Mouse (Mus musculus) forebrain, postnatal 0 days (tissue): ENCODE measurements around the gene Fbn1. TPM values are rescaled to one million over a fixed set of nuclear protein-coding genes. Genes with fewer than 3 reads are reported as not detected.

ENCODE experiments used
- ATAC-seq: fragments of 200-750 bp; cut with Nextera tagmentation; 2 replicates; pipeline ENCODE4 v1.8.0; 2017; ENCODE audit warnings: mild to moderate bottlenecking, moderate library complexity
- DNase-seq: peaks from one replicate; pipeline ENCODE4 v3.0.0-alpha.2; 2015
- H3K27ac ChIP-seq: fragments of 300-500 bp; sonication (generic); 2 replicates; pipeline ENCODE4 v1.5.1; 2014; ENCODE audit warnings: low read depth, mild to moderate bottlenecking, antibody characterized with exemption, low read length, moderate library complexity, mixed read lengths
- H3K27me3 ChIP-seq: fragments of 300-500 bp; sonication (generic); 2 replicates; pipeline ENCODE4 v1.6.1; 2014; ENCODE audit warnings: mild to moderate bottlenecking, low read length, mixed read lengths; ENCODE audit not compliant: insufficient read depth
- H3K36me3 ChIP-seq: fragments of 300-500 bp; sonication (generic); 2 replicates; pipeline ENCODE4 v1.6.1; 2014; ENCODE audit warnings: mild to moderate bottlenecking, moderate library complexity; ENCODE audit not compliant: insufficient read depth
- H3K4me1 ChIP-seq: fragments of 300-500 bp; sonication (generic); 2 replicates; pipeline ENCODE4 v1.6.1; 2014; ENCODE audit warnings: antibody characterized with exemption; ENCODE audit not compliant: insufficient read depth
- H3K4me2 ChIP-seq: fragments of 300-500 bp; sonication (generic); 2 replicates; pipeline ENCODE4 v1.6.1; 2014; ENCODE audit warnings: low read depth, mild to moderate bottlenecking, moderate library complexity
- H3K4me3 ChIP-seq: fragments of 300-500 bp; sonication (generic); 2 replicates; pipeline ENCODE4 v1.5.1; 2014; ENCODE audit warnings: low read depth, low read length, mixed read lengths
- H3K9ac ChIP-seq: fragments of 300-500 bp; sonication (generic); 2 replicates; pipeline ENCODE4 v1.6.1; 2014; ENCODE audit warnings: mild to moderate bottlenecking
- H3K9me3 ChIP-seq: fragments of 300-500 bp; sonication (generic); 2 replicates; pipeline ENCODE4 v1.6.1; 2016; ENCODE audit warnings: low read length
- CTCF ChIP-seq: sonication (generic); IDR thresholded peaks from 2 replicates; pipeline ENCODE4 v1.5.1; 2016; ENCODE audit warnings: antibody characterized with exemption, control low read depth, low read depth
- WGBS: fragments of 180-500 bp; shearing (Covaris S2); extraction: QIAGEN DNeasy Blood & Tissue Kit; methylation state at CpG from one replicate; pipeline ENCODE4 v1.1.7; 2014; 5-methylcytosine and 5-hydroxymethylcytosine counted together
- polyA plus RNA-seq: library from polyadenylated mRNA; unstranded; fragments of >200 nt; fragmentation: Nextera tagmentation; extraction: Ambion mirVana; gene quantifications from 2 replicates; pipeline ENCODE4 v1.2.1, GENCODE M21; 2015
- total RNA-seq: library from RNA; depleted of rRNA; stranded (reverse); fragments of >200 nt; gene quantifications from 2 replicates; pipeline ENCODE4 v1.2.3, GENCODE M21; 2014

Fbn1 gene
- total and polyA plus RNA-seq, 2 experiments from 2014 or later: 1.7 to 16.7 TPM

GRCm38 (mm10) chr2:125349144-125349543 is 158.6 kb downstream of the Fbn1 start:
- DNase-seq: no peak
- no peak for ATAC-seq
- Histone ChIP-seq H3K4me1 (no peaks in the 10 kb centered on the region), H3K27me3 (no peaks in the 10 kb centered on the region), H3K36me3 (peaks cover 27% of the 10 kb centered on the region; the same call in 1 of the 2 replicates), H3K9ac (no peak overlapping the region), H3K9me3 (no peaks in the 10 kb centered on the region), H3K4me3 (no peak overlapping the region), H3K27ac (no peak overlapping the region), H3K4me2 (no peak overlapping the region)
- TF ChIP-seq CTCF: no peak
- WGBS: 94% methylated on average over 5 of the region's 5 CpGs

DNA sequence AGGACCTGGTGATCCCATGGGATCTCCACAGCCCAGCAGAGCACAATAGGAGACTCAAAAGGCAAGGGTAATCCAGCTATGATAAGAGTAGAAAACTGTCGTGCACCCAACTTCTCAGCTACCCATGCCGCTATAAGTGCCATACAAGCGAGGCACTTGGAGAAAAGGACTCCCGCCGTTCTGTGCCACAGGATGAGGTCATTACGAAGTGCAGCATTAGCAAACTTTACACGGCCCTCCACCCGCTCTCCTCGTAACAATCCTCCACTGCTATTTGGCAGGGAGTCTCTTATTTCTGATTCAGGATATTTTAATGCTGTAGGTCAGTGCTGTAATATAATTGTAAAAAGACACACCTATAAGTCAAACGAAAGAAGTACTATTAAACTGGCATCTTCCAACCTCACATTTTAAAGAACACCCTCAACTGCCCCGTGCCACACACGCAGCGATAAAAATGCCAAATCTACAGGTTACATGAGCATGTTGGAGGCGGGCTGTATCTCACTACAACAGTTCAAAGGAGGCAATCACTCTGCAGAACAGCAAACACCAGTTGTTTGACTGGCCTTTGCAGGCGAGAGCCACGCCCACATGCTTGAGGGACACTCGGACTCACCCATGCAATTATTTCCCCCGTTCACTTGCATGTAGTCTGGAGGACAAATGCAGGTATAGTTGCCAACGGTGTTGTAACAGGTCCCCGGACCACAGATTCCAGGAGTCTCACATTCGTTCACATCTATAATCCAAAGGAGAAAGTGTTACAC is 165.4 kb downstream of the Fbn1 start:
- DNase-seq (no peak), ATAC-seq (no peak)
- 89% methylated on average over 21 of the region's 21 CpGs for WGBS
- no peaks in the 10 kb centered on the region for H3K27me3 ChIP-seq
- no peaks in the 10 kb centered on the region for H3K4me1 ChIP-seq
- no peaks in the 10 kb centered on the region for H3K9me3 ChIP-seq
- TF ChIP-seq CTCF: no peak
- no peak overlapping the region for H3K9ac ChIP-seq
- H3K36me3 ChIP-seq: peaks cover 56% of the 10 kb centered on the region
- no peak overlapping the region for H3K4me3 ChIP-seq
- H3K27ac ChIP-seq: no peak overlapping the region
- H3K4me2 ChIP-seq: no peak overlapping the region

DNA sequence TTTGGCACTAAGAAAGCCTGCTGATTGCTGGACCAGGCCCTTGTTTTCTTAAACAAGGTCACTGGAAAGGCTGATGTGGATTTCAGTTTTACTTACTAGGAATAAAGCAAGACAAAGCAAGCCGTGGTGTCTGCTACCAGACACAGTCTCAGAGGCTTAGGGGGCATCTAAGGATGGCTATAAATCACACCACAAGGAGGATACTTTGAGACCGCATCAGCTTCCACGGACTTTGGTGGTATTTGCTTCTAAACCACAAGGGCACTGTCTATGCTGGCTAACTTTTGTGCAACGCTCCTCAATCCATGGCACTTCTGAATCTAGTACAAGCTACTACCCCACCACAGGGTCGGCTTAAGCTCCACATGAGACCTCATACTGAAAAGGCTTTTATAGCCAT is 167.4 kb downstream of the Fbn1 start:
- Histone ChIP-seq H3K9ac (no peak overlapping the region), H3K36me3 (peaks cover 58% of the 10 kb centered on the region), H3K4me1 (no peaks in the 10 kb centered on the region), H3K4me2 (no peak overlapping the region), H3K4me3 (no peak overlapping the region), H3K27ac (no peak overlapping the region), H3K9me3 (no peaks in the 10 kb centered on the region), H3K27me3 (no peaks in the 10 kb centered on the region)
- WGBS: 94% methylated on average over 5 of the region's 5 CpGs
- no peak for ATAC-seq
- DNase-seq: no peak
- no peak for TF ChIP-seq CTCF

- WGBS: 82% methylated on average over 3 of the region's 3 CpGs
- no peak for ATAC-seq
- Histone ChIP-seq H3K27ac (no peak overlapping the region), H3K4me3 (no peak overlapping the region), H3K27me3 (no peaks in the 10 kb centered on the region), H3K9me3 (no peaks in the 10 kb centered on the region), H3K4me2 (no peak overlapping the region), H3K9ac (no peak overlapping the region), H3K4me1 (no peaks in the 10 kb centered on the region), H3K36me3 (peaks cover 37% of the 10 kb centered on the region)
- no peak for DNase-seq
- no peak for TF ChIP-seq CTCF
These were observed 170.6 kb downstream of the Fbn1 start for GRCm38 (mm10) chr2:125337239-125337638.

- Histone ChIP-seq H3K9me3 (no peaks in the 10 kb centered on the region), H3K4me2 (no peak overlapping the region), H3K36me3 (peaks cover 25% of the 10 kb centered on the region), H3K27me3 (no peaks in the 10 kb centered on the region), H3K9ac (no peak overlapping the region), H3K27ac (no peak overlapping the region), H3K4me3 (no peak overlapping the region), H3K4me1 (no peaks in the 10 kb centered on the region)
- DNase-seq: no peak
- TF ChIP-seq CTCF: no peak
- 96% methylated on average over 11 of the region's 11 CpGs for WGBS
- ATAC-seq: no peak
These were observed 172.6 kb downstream of the Fbn1 start for GRCm38 (mm10) chr2:125335206-125335605.

GRCm38 (mm10) chr2:125334163-125334562 is 173.6 kb downstream of the Fbn1 start:
- DNase-seq (peak; percentile 29), ATAC-seq (no peak)
- no peaks in the 10 kb centered on the region for H3K27me3 ChIP-seq

GRCm38 (mm10) chr2:125331581-125331980 is 176.2 kb downstream of the Fbn1 start:
- Histone ChIP-seq H3K27me3 (no peaks in the 10 kb centered on the region), H3K9me3 (no peaks in the 10 kb centered on the region), H3K4me2 (no peak overlapping the region), H3K9ac (no peak overlapping the region), H3K4me1 (no peaks in the 10 kb centered on the region), H3K4me3 (no peak overlapping the region), H3K36me3 (peaks cover 13% of the 10 kb centered on the region), H3K27ac (no peak overlapping the region)
- TF ChIP-seq CTCF: no peak
- DNase-seq: no peak
- ATAC-seq: no peak
- WGBS: 91% methylated on average over 7 of the region's 7 CpGs

More at GRCm38 (mm10) chr2:125334163-125334562, 173.6 kb downstream of the Fbn1 start:
- Histone ChIP-seq H3K4me3 (no peak overlapping the region), H3K4me1 (no peaks in the 10 kb centered on the region), H3K9me3 (no peaks in the 10 kb centered on the region), H3K4me2 (no peak overlapping the region), H3K9ac (no peak overlapping the region), H3K27ac (no peak overlapping the region), H3K36me3 (peaks cover 20% of the 10 kb centered on the region)
- TF ChIP-seq CTCF: peak; percentile 41
- 68% methylated on average over 4 of the region's 4 CpGs for WGBS
